Mouse (Mus musculus): ENCODE measurements at regions not wholly inside any gene's neighbourhood (a gene's known extent, or its start where the extent isn't known, plus 50 kb on each side); places are given as distances from the start of the nearest gene placed in this dataset.

- Histone ChIP-seq H3K27ac (no peak overlapping the region), H3K27me3 (peaks cover 10% of the 10 kb centered on the region; the same call in 1 of the 2 replicates), H3K36me3 (no peaks in the 10 kb centered on the region), H3K4me2 (no peak overlapping the region), H3K9ac (no peak overlapping the region), H3K9me3 (replicated peaks) (no peaks in the 10 kb centered on the region), H3K4me1 (peaks cover 25% of the 10 kb centered on the region), H3K4me3 (replicated peaks) (no peak overlapping the region)
- ATAC-seq (replicated peaks; ENCODE audit: low FRiP score) = no peak
- WGBS = 92% methylated on average over 1 of the region's 1 CpGs
Observed at GRCm38 (mm10) chr16:93011474-93011873, 185.5 kb upstream of the Runx1 start.

GRCm38 (mm10) chr16:93006321-93006984 is 180.5 kb upstream of the Runx1 start:
- 4% methylated on average over 21 of the region's 21 CpGs for WGBS
- H3K9me3 ChIP-seq (replicated peaks) = no peaks in the 10 kb centered on the region
- peaks cover 25% of the 10 kb centered on the region for H3K27me3 ChIP-seq
- H3K9ac ChIP-seq = no peak overlapping the region
- H3K4me2 ChIP-seq = peak overlapping the region; percentile 52
- H3K27ac ChIP-seq = peak overlapping the region; percentile 49
- H3K4me1 ChIP-seq = peaks cover 10% of the 10 kb centered on the region
- peak overlapping the region; percentile 21 for H3K4me3 ChIP-seq (replicated peaks)
- ATAC-seq (replicated peaks; ENCODE audit: low FRiP score) = peak; percentile 79; the same call in 1 of the 2 replicates
- H3K36me3 ChIP-seq = no peaks in the 10 kb centered on the region

- no peak overlapping the region for H3K4me2 ChIP-seq
- no peaks in the 10 kb centered on the region for H3K36me3 ChIP-seq
- H3K4me3 ChIP-seq (replicated peaks) = no peak overlapping the region
- 10% methylated on average over 8 of the region's 8 CpGs for WGBS
- no peak overlapping the region for H3K9ac ChIP-seq
- no peak overlapping the region for H3K27ac ChIP-seq
- ATAC-seq (replicated peaks; ENCODE audit: low FRiP score) = no peak
- H3K27me3 ChIP-seq = peaks cover 25% of the 10 kb centered on the region
- H3K4me1 ChIP-seq = peaks cover 10% of the 10 kb centered on the region
- H3K9me3 ChIP-seq (replicated peaks) = no peaks in the 10 kb centered on the region
Observed at GRCm38 (mm10) chr16:93005470-93005869, 179.5 kb upstream of the Runx1 start.

GRCm38 (mm10) chr16:93003830-93004229 is 177.9 kb upstream of the Runx1 start:
- no peak overlapping the region for H3K4me3 ChIP-seq (replicated peaks)
- ATAC-seq (replicated peaks; ENCODE audit: low FRiP score) = no peak
- peaks cover 25% of the 10 kb centered on the region for H3K27me3 ChIP-seq
- no peak overlapping the region for H3K9ac ChIP-seq
- no peak overlapping the region for H3K4me2 ChIP-seq
- 86% methylated on average over 4 of the region's 4 CpGs for whole genome bisulfite sequencing
- H3K27ac ChIP-seq = no peak overlapping the region
- H3K9me3 ChIP-seq (replicated peaks) = no peaks in the 10 kb centered on the region
- peaks cover 10% of the 10 kb centered on the region for H3K4me1 ChIP-seq
- H3K36me3 ChIP-seq = no peaks in the 10 kb centered on the region

- H3K4me3 ChIP-seq (replicated peaks) = no peak overlapping the region
- H3K4me2 ChIP-seq = no peak overlapping the region
- no peak overlapping the region for H3K27ac ChIP-seq
- 88% methylated on average over 3 of the region's 3 CpGs for WGBS
- H3K9me3 ChIP-seq (replicated peaks) = no peaks in the 10 kb centered on the region
- 0 out of 2 replicates have a peak, but pooled peaks cover 4% of the 10 kb centered on the region for H3K4me1 ChIP-seq
- no peaks in the 10 kb centered on the region for H3K36me3 ChIP-seq
- H3K27me3 ChIP-seq = peaks cover 15% of the 10 kb centered on the region
- no peak overlapping the region for H3K9ac ChIP-seq
- ATAC-seq (replicated peaks; ENCODE audit: low FRiP score) = no peak
Observed at GRCm38 (mm10) chr16:92998689-92999088, 172.7 kb upstream of the Runx1 start.

- Histone ChIP-seq H3K27ac (no peak overlapping the region), H3K9me3 (replicated peaks) (no peaks in the 10 kb centered on the region), H3K4me3 (replicated peaks) (no peak overlapping the region), H3K27me3 (peaks cover 11% of the 10 kb centered on the region; the same call in 1 of the 2 replicates), H3K36me3 (no peaks in the 10 kb centered on the region), H3K4me2 (no peak overlapping the region), H3K4me1 (0 out of 2 replicates have a peak, but pooled peaks cover 4% of the 10 kb centered on the region), H3K9ac (no peak overlapping the region)
- no peak for ATAC-seq (replicated peaks; ENCODE audit: low FRiP score)
- WGBS = 73% methylated on average over 6 of the region's 6 CpGs
Observed at GRCm38 (mm10) chr16:92997636-92998035, 171.7 kb upstream of the Runx1 start.

- Histone ChIP-seq H3K9ac (no peak overlapping the region), H3K4me2 (no peak overlapping the region), H3K4me1 (0 out of 2 replicates have a peak, but pooled peaks cover 4% of the 10 kb centered on the region), H3K27me3 (peaks cover 13% of the 10 kb centered on the region; the same call in 1 of the 2 replicates), H3K4me3 (replicated peaks) (no peak overlapping the region), H3K9me3 (replicated peaks) (no peaks in the 10 kb centered on the region), H3K27ac (no peak overlapping the region), H3K36me3 (no peaks in the 10 kb centered on the region)
- ATAC-seq (replicated peaks; ENCODE audit: low FRiP score) = no peak
- 74% methylated on average over 4 of the region's 4 CpGs for WGBS
Observed at GRCm38 (mm10) chr16:92995993-92996350, 170.0 kb upstream of the Runx1 start.

- H3K9me3 ChIP-seq (replicated peaks) = no peaks in the 10 kb centered on the region
- ATAC-seq (replicated peaks; ENCODE audit: low FRiP score) = no peak
- 75% methylated on average over 13 of the region's 13 CpGs for WGBS
- no peak overlapping the region for H3K4me3 ChIP-seq (replicated peaks)
- H3K36me3 ChIP-seq = no peaks in the 10 kb centered on the region
- H3K27me3 ChIP-seq = peaks cover 13% of the 10 kb centered on the region; the same call in 1 of the 2 replicates
- H3K4me2 ChIP-seq = no peak overlapping the region
- 0 out of 2 replicates have a peak, but pooled peaks cover 4% of the 10 kb centered on the region for H3K4me1 ChIP-seq
- no peak overlapping the region for H3K27ac ChIP-seq
- no peak overlapping the region for H3K9ac ChIP-seq
Observed at GRCm38 (mm10) chr16:92995132-92995992, 169.4 kb upstream of the Runx1 start.

- Histone ChIP-seq H3K9ac (no peak overlapping the region), H3K4me2 (no peak overlapping the region), H3K27ac (no peak overlapping the region), H3K4me3 (replicated peaks) (no peak overlapping the region), H3K9me3 (replicated peaks) (no peaks in the 10 kb centered on the region), H3K36me3 (no peaks in the 10 kb centered on the region), H3K27me3 (peaks cover 13% of the 10 kb centered on the region; the same call in 1 of the 2 replicates), H3K4me1 (0 out of 2 replicates have a peak, but pooled peaks cover 4% of the 10 kb centered on the region)
- no peak for ATAC-seq (replicated peaks; ENCODE audit: low FRiP score)
- WGBS = 44% methylated on average over 3 of the region's 3 CpGs
Observed at GRCm38 (mm10) chr16:92992876-92993275, 166.9 kb upstream of the Runx1 start.

GRCm38 (mm10) chr16:92991405-92991804 is 165.5 kb upstream of the Runx1 start:
- Histone ChIP-seq H3K4me2 (no peak overlapping the region), H3K9me3 (replicated peaks) (no peaks in the 10 kb centered on the region), H3K4me1 (0 out of 2 replicates have a peak, but pooled peaks cover 4% of the 10 kb centered on the region), H3K27me3 (peaks cover 13% of the 10 kb centered on the region; the same call in 1 of the 2 replicates), H3K4me3 (replicated peaks) (no peak overlapping the region), H3K36me3 (no peaks in the 10 kb centered on the region), H3K27ac (no peak overlapping the region), H3K9ac (no peak overlapping the region)
- ATAC-seq (replicated peaks; ENCODE audit: low FRiP score) = no peak
- WGBS = 81% methylated on average over 7 of the region's 7 CpGs

- Histone ChIP-seq H3K4me1 (no peaks in the 10 kb centered on the region), H3K9ac (no peak overlapping the region), H3K9me3 (replicated peaks) (no peaks in the 10 kb centered on the region), H3K27ac (no peak overlapping the region), H3K27me3 (0 out of 2 replicates have a peak, but pooled peaks cover 2% of the 10 kb centered on the region), H3K4me2 (no peak overlapping the region), H3K4me3 (replicated peaks) (no peak overlapping the region), H3K36me3 (no peaks in the 10 kb centered on the region)
- no peak for ATAC-seq (replicated peaks; ENCODE audit: low FRiP score)
- WGBS = no CpG with 5 or more reads among the region's 1 CpGs
Observed at GRCm38 (mm10) chr16:92988416-92988815, 162.5 kb upstream of the Runx1 start.

GRCm38 (mm10) chr16:92988000-92988399 is 162.1 kb upstream of the Runx1 start:
- Histone ChIP-seq H3K4me1 (no peaks in the 10 kb centered on the region), H3K4me3 (replicated peaks) (no peak overlapping the region), H3K9ac (no peak overlapping the region), H3K9me3 (replicated peaks) (no peaks in the 10 kb centered on the region), H3K36me3 (no peaks in the 10 kb centered on the region), H3K27ac (no peak overlapping the region), H3K27me3 (0 out of 2 replicates have a peak, but pooled peaks cover 2% of the 10 kb centered on the region), H3K4me2 (no peak overlapping the region)
- ATAC-seq (replicated peaks; ENCODE audit: low FRiP score) = no peak
- 91% methylated on average over 3 of the region's 3 CpGs for WGBS

All from kidney, embryonic 15.5 days (tissue).